Mouse (Mus musculus) hindbrain, postnatal 0 days (tissue): ENCODE measurements around the gene Sh2b1. TPM values are rescaled to one million over a fixed set of nuclear protein-coding genes. Genes with fewer than 3 reads are reported as not detected.

Experiments used
- ATAC-seq: fragments of 200-750 bp; cut with Nextera tagmentation; 2 replicates; pipeline ENCODE4 v1.8.0; 2017; ENCODE audit warnings: mild to moderate bottlenecking, moderate TSS enrichment, moderate library complexity
- DNase-seq: peaks from one replicate; pipeline ENCODE4 v3.0.0-alpha.2; 2015; ENCODE audit warnings: low spot score
- H3K27ac ChIP-seq: fragments of 300-500 bp; sonication (generic); 2 replicates; pipeline ENCODE4 v1.5.1; 2014; ENCODE audit warnings: mild to moderate bottlenecking
- H3K27me3 ChIP-seq: fragments of 300-500 bp; sonication (generic); 2 replicates; pipeline ENCODE4 v1.6.1; 2014; ENCODE audit warnings: low read length, mixed read lengths; ENCODE audit not compliant: insufficient read depth
- H3K36me3 ChIP-seq: fragments of 300-500 bp; sonication (generic); 2 replicates; pipeline ENCODE4 v1.6.1; 2014; ENCODE audit warnings: low read length, mixed read lengths; ENCODE audit not compliant: insufficient read depth
- H3K4me1 ChIP-seq: fragments of 300-500 bp; sonication (generic); 2 replicates; pipeline ENCODE4 v1.6.1; 2014; ENCODE audit warnings: antibody characterized with exemption, low read length, mixed read lengths; ENCODE audit not compliant: insufficient read depth
- H3K4me2 ChIP-seq: fragments of 300-500 bp; sonication (generic); 2 replicates; pipeline ENCODE4 v1.6.1; 2014; ENCODE audit warnings: low read depth, mild to moderate bottlenecking, low read length, moderate library complexity, mixed read lengths
- H3K4me3 ChIP-seq: fragments of 300-500 bp; sonication (generic); 2 replicates; pipeline ENCODE4 v1.5.1; 2014; ENCODE audit warnings: low read length
- H3K9ac ChIP-seq: fragments of 300-500 bp; sonication (generic); replicated peaks from 2 replicates; pipeline ENCODE4 v1.6.1; 2014; ENCODE audit warnings: mild to moderate bottlenecking, low read length, moderate library complexity, mixed read lengths
- H3K9me3 ChIP-seq: fragments of 300-500 bp; sonication (generic); 2 replicates; pipeline ENCODE4 v1.6.1; 2016; ENCODE audit warnings: low read length, mixed read lengths
- CTCF ChIP-seq: IDR thresholded peaks from 2 replicates; pipeline ENCODE4 v1.5.1; 2016; ENCODE audit warnings: antibody characterized with exemption, control low read depth, low read depth
- WGBS: fragments of 180-500 bp; shearing (Covaris S2); extraction: QIAGEN DNeasy Blood & Tissue Kit; methylation state at CpG from one replicate; pipeline ENCODE4 v1.1.7; 2014; 5-methylcytosine and 5-hydroxymethylcytosine counted together
- polyA plus RNA-seq: library from polyadenylated mRNA; unstranded; fragments of >200 nt; fragmentation: Nextera tagmentation; extraction: Ambion mirVana; gene quantifications from 2 replicates; pipeline ENCODE4 v1.2.1, GENCODE M21; 2015
- total RNA-seq: library from RNA; depleted of rRNA; stranded (reverse); fragments of >200 nt; gene quantifications from 2 replicates; pipeline ENCODE4 v1.2.3, GENCODE M21; 2014

Gene Sh2b1
- total and polyA plus RNA-seq, 2 experiments from 2014 or later = 41.1 to 54.5 TPM

GRCm38 (mm10) chr7:126503273-126503878, 28.2 kb upstream of the Sh2b1 start, which contains the start of gene Atxn2l:
Atxn2l (minus strand) TSS chr7:126503437.
- H3K9me3 ChIP-seq = no peaks in the 10 kb centered on the region
- TF ChIP-seq CTCF = peak; percentile 48
- peak within 1 kb of the TSS; percentile 70 for H3K4me2 ChIP-seq
- ATAC-seq (peak; percentile 91), DNase-seq (peak; percentile 100)
- no peaks in the 10 kb centered on the region for H3K4me1 ChIP-seq
- H3K27ac ChIP-seq = peak within 1 kb of the TSS; percentile 98
- under 1% methylated on average over 55 of the region's 72 CpGs for WGBS
- H3K36me3 ChIP-seq = peaks cover 25% of the 10 kb centered on the region
- H3K4me3 ChIP-seq = peak within 1 kb of the TSS; percentile 70
- no peaks in the 10 kb centered on the region for H3K27me3 ChIP-seq
- peak within 1 kb of the TSS; percentile 92 for H3K9ac ChIP-seq

- Histone ChIP-seq H3K9ac (peak overlapping the region; percentile 92), H3K4me2 (peak overlapping the region; percentile 70), H3K27ac (peak overlapping the region; percentile 98), H3K4me3 (peak overlapping the region; percentile 70), H3K4me1 (no peaks in the 10 kb centered on the region), H3K36me3 (peaks cover 32% of the 10 kb centered on the region), H3K9me3 (no peaks in the 10 kb centered on the region), H3K27me3 (no peaks in the 10 kb centered on the region)
- ATAC-seq (no peak), DNase-seq (no peak)
- TF ChIP-seq CTCF = no peak
- WGBS = 0% methylated on average over 39 of the region's 40 CpGs
Observed at GRCm38 (mm10) chr7:126502751-126503150, 27.5 kb upstream of the Sh2b1 start.

DNA sequence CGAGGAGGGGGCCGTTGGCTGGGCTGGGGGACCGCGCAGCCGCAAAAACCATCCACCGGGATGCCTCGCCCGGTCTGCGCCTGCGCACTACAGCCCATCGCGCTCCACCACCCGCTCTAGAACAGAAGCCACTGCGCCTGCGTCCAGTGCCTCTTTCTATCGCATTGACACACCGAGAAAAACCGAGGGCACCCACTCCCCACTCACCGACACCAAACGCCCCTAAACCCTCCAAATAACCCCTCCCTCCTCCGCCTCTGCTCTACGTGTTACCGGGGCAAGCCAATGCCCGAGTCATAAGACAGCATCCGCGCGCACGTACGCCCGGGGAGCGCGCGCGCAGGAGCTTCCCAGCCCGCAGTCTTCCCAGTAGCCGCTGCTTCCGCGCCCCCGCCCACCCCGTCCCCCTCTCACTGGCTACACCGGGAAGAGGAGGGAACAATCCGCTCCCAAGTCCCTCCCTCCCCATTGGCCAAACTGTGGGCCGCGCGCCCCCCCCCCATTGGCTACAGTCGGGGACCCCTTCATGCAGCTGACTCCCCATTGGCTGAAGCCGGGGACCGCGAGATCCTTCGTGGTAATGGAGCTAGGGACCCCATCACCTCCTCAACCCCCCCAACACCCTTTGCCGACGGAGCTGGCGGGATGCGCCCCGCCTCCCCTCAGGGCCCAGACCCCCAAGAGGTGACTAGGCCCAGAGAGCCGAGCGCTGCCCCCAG, 27.0 kb upstream of the Sh2b1 start:
- no peaks in the 10 kb centered on the region for H3K27me3 ChIP-seq
- TF ChIP-seq CTCF = no peak
- H3K9ac ChIP-seq = peak overlapping the region; percentile 92
- H3K27ac ChIP-seq = peak overlapping the region; percentile 98
- DNase-seq (peak; percentile 97), ATAC-seq (peak; percentile 93)
- H3K4me3 ChIP-seq = peak overlapping the region; percentile 70
- WGBS = 0% methylated on average over 48 of the region's 57 CpGs
- no peaks in the 10 kb centered on the region for H3K4me1 ChIP-seq
- peaks cover 37% of the 10 kb centered on the region for H3K36me3 ChIP-seq
- H3K9me3 ChIP-seq = no peaks in the 10 kb centered on the region
- peak overlapping the region; percentile 70 for H3K4me2 ChIP-seq

DNA sequence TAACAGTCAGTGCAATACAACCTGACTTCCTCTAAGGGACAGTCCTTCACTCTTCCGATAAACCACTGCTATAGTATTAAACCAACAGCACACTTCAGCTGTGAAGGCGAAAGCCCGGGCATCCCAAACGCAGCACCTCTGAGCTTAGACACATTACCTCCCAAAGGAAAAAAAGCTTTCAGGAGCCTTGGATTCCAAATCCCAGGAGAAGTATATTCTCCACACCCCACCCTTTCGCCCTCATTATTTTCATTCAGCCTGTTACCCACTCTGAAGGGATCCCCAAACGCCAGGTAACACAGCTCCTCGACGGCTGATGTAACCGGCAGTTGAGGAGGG, 26.4 kb upstream of the Sh2b1 start:
- DNase-seq (no peak), ATAC-seq (no peak)
- Histone ChIP-seq H3K27me3 (no peaks in the 10 kb centered on the region), H3K9ac (peak overlapping the region; percentile 92), H3K4me1 (no peaks in the 10 kb centered on the region), H3K27ac (peak overlapping the region; percentile 98), H3K9me3 (no peaks in the 10 kb centered on the region), H3K4me3 (peak overlapping the region; percentile 70), H3K4me2 (peak overlapping the region; percentile 70), H3K36me3 (peaks cover 43% of the 10 kb centered on the region)
- 3% methylated on average over 9 of the region's 9 CpGs for whole genome bisulfite sequencing
- no peak for TF ChIP-seq CTCF

GRCm38 (mm10) chr7:126499416-126499815, 24.2 kb upstream of the Sh2b1 start:
- DNase-seq (no peak), ATAC-seq (no peak)
- H3K27ac ChIP-seq = no peak overlapping the region
- no peak overlapping the region for H3K4me3 ChIP-seq
- no peak overlapping the region for H3K4me2 ChIP-seq
- H3K27me3 ChIP-seq = no peaks in the 10 kb centered on the region
- TF ChIP-seq CTCF = no peak
- WGBS = 94% methylated on average over 7 of the region's 7 CpGs
- H3K36me3 ChIP-seq = peaks cover 65% of the 10 kb centered on the region
- no peak overlapping the region for H3K9ac ChIP-seq
- no peaks in the 10 kb centered on the region for H3K9me3 ChIP-seq
- H3K4me1 ChIP-seq = no peaks in the 10 kb centered on the region

- TF ChIP-seq CTCF = no peak
- H3K4me3 ChIP-seq = no peak overlapping the region
- H3K4me2 ChIP-seq = no peak overlapping the region
- H3K4me1 ChIP-seq = no peaks in the 10 kb centered on the region
- ATAC-seq (no peak), DNase-seq (no peak)
- H3K27me3 ChIP-seq = no peaks in the 10 kb centered on the region
- no peak overlapping the region for H3K9ac ChIP-seq
- no peak overlapping the region for H3K27ac ChIP-seq
- 87% methylated on average over 12 of the region's 12 CpGs for WGBS
- peaks cover 79% of the 10 kb centered on the region for H3K36me3 ChIP-seq
- no peaks in the 10 kb centered on the region for H3K9me3 ChIP-seq
Observed at GRCm38 (mm10) chr7:126497966-126498365, 22.7 kb upstream of the Sh2b1 start.

DNA sequence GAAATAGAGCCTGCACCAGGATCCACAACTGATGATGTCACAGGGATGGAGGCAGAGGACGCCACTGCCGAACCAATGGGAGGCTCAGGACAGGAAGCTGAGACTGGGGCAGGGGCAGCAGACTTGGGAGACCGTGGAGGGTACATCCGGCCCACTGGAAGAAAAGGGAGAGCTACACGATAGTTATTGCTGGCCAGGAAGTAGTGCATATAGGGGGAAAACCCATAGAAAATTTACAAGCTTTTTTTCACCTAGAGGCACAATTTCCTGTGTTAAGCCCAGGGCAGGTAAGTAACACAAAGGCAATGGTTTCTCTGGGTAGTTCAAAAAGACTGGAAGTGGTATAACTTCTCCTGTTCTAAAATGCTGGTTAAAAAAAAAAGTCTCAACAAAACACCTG, 21.3 kb upstream of the Sh2b1 start:
- Histone ChIP-seq H3K4me3 (no peak overlapping the region), H3K27ac (no peak overlapping the region), H3K4me2 (no peak overlapping the region), H3K36me3 (peaks cover 93% of the 10 kb centered on the region), H3K9ac (no peak overlapping the region), H3K27me3 (no peaks in the 10 kb centered on the region), H3K9me3 (no peaks in the 10 kb centered on the region), H3K4me1 (no peaks in the 10 kb centered on the region)
- ATAC-seq = no peak
- no peak for TF ChIP-seq CTCF
- DNase-seq = no peak
- 89% methylated on average over 5 of the region's 5 CpGs for WGBS
